Mouse (Mus musculus) lung, adult 2 months (tissue): ENCODE results near the gene Naip6.
"Not testable (repeated sequence)": the region's sequence is repeated elsewhere in the genome, so short reads cannot be mapped to it uniquely, and the experiment has no call there.

ENCODE experiments used
- CTCF ChIP-seq: fragments of 200-500 bp; IDR thresholded peaks from 2 replicates; pipeline ENCODE4 v1.5.1; 2011; ENCODE audit warnings: mild to moderate bottlenecking, low read length, control low read depth; ENCODE audit not compliant: insufficient read depth
- POLR2A ChIP-seq: fragments of 200-500 bp; IDR thresholded peaks from 2 replicates; pipeline ENCODE4 v1.6.1; 2011; ENCODE audit warnings: low read depth, mild to moderate bottlenecking, control low read depth, low read length, borderline replicate concordance; ENCODE audit errors: extremely low read depth

- TF ChIP-seq CTCF, POLR2A: not testable (repeated sequence)
Observed at GRCm38 (mm10) chr13:100271474-100272132, 45.9 kb downstream of the Naip6 start.
